Comparison of ENCODE assay signal across 26 mouse cellular contexts in the genomic region with DNA sequence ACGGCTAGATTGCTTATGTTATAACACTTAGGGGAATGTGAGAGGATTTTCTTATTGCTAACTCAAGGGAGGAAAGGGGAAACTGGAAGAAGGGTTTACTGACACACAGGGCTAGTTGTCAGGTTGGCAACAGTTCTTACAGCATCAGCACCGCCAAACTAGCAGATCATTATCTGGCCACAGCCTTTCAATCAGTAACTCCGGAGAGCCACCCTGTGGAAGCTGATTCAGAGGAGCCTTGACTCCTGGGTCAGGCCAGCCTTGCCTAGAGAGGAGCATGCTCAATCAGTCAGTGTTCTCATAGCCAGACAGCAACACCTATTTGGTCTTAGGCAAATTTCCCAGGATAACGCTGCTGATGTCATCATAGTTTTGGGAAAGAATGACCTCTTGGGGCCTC. TPM values are rescaled to one million over a fixed set of nuclear protein-coding genes. Genes with fewer than 3 reads are reported as not detected.
DNase-seq lines count a peak whose midpoint lies in the region; ATAC-seq lines count a peak whose summit lies in the region.
"Had no signal": no experiment of that assay in that cellular context is flagged by ENCODE, and none has a peak within 500 bp of the region (broad histone marks: within the 10 kb centered on the region; RNA-seq: fewer than 3 reads in every experiment).

No protein-coding gene starts in this region.

- no peak overlapping the region for H3K9ac ChIP-seq in kidney, embryonic 15.5 days
- H3K9ac ChIP-seq: embryonic facial prominence, embryonic 13.5 days; forebrain, embryonic 12.5 days; forebrain, postnatal 0 days; heart, embryonic 13.5 days had no signal

- no peak overlapping the region for H3K4me2 ChIP-seq in kidney, embryonic 15.5 days
- H3K4me2 ChIP-seq: embryonic facial prominence, embryonic 13.5 days; forebrain, embryonic 12.5 days; heart, embryonic 13.5 days had no signal

- H3K36me3 ChIP-seq in kidney, embryonic 15.5 days = no peaks in the 10 kb centered on the region
- H3K36me3 ChIP-seq: embryonic facial prominence, embryonic 13.5 days; forebrain, embryonic 12.5 days; heart, embryonic 13.5 days had no signal

- H3K27me3 ChIP-seq in kidney, embryonic 15.5 days = no peaks in the 10 kb centered on the region
- H3K27me3 ChIP-seq: forebrain, embryonic 12.5 days; Patski had no signal

- 76% methylated on average over 4 of the region's 4 CpGs for WGBS in kidney, embryonic 15.5 days

- H3K9me3 ChIP-seq in kidney, embryonic 15.5 days (replicated peaks) = no peaks in the 10 kb centered on the region
- H3K9me3 ChIP-seq: embryonic facial prominence, embryonic 13.5 days; forebrain, embryonic 12.5 days; heart, embryonic 13.5 days had no signal

- no peak overlapping the region for H3K27ac ChIP-seq in kidney, embryonic 15.5 days
- H3K27ac ChIP-seq: embryonic facial prominence, embryonic 13.5 days; forebrain, embryonic 12.5 days; heart, embryonic 13.5 days had no signal

- H3K4me3 ChIP-seq in kidney, embryonic 15.5 days (replicated peaks) = no peak overlapping the region
- H3K4me3 ChIP-seq: embryonic facial prominence, embryonic 13.5 days; forebrain, embryonic 12.5 days; heart, embryonic 13.5 days had no signal

- ATAC-seq in kidney, embryonic 15.5 days (replicated peaks; ENCODE audit: low FRiP score) = no peak
- ATAC-seq: activated CD4-positive, CD25-positive, alpha-beta regulatory T cell, adult 4 months; forebrain, postnatal 0 days; Patski had no signal

- peak; percentile 88 for DNase-seq in kidney, adult 11 months
- peak; percentile 94 for DNase-seq in kidney, adult 9 months
- DNase-seq in kidney, postnatal 10 days = no peak
- peak; percentile 30 for DNase-seq in 416B (ENCODE audit: low read depth)
- peak; percentile 78 to 88 for DNase-seq in kidney, postnatal 36 days
- DNase-seq in layer of hippocampus, postnatal 36 days = no peak
- DNase-seq: adrenal gland, postnatal 14 days; cerebellum, adult 18-20 months; cerebellum, adult 9-11 months; cerebellum, postnatal 36 days; forebrain, postnatal 0 days; gastrocnemius, postnatal 14 days; heart, postnatal 36 days had no signal

- H3K4me1 ChIP-seq in kidney, embryonic 15.5 days = peaks cover 13% of the 10 kb centered on the region; the same call in 1 of the 2 replicates
- H3K4me1 ChIP-seq: forebrain, embryonic 12.5 days; heart, embryonic 13.5 days had no signal

RNA-seq across cellular contexts. Expression of gene Il9, which starts 20.6 kb away (rescaled TPM):
- not detected in 2 replicates for polyA plus RNA-seq in kidney, embryonic 15.5 days (2015; fragmentation: Nextera tagmentation; extraction: Ambion mirVana)
- total RNA-seq in layer of hippocampus, postnatal 36 days (2021) = not detected
- total RNA-seq: adrenal gland, adult 18-20 months; adrenal gland, postnatal 14 days; CH12.LX; forebrain, postnatal 0 days; gastrocnemius, adult 18-20 months; gastrocnemius, postnatal 14 days; heart, adult 8-10 months; heart, postnatal 36 days had no signal
- polyA plus RNA-seq: activated CD4-positive, CD25-positive, alpha-beta regulatory T cell, adult 4 months; embryonic facial prominence, embryonic 13.5 days; forebrain, embryonic 12.5 days; forebrain, postnatal 0 days; gonadal fat pad, adult 2 months; heart, embryonic 13.5 days; heart, postnatal 0 days; hindbrain, embryonic 11.5 days; Patski had no signal

RNA-seq across cellular contexts. Expression of gene Slc25a48, which starts 23.3 kb away (rescaled TPM):
- 0.45 and 0.59 TPM in 2 replicates for polyA plus RNA-seq in kidney, embryonic 15.5 days (2015; fragmentation: Nextera tagmentation; extraction: Ambion mirVana)
- under 1 TPM in 1 of 2 experiments, not detected in 1; 0.10 TPM for total RNA-seq in layer of hippocampus, postnatal 36 days (2021)
- total RNA-seq: CH12.LX; forebrain, postnatal 0 days; gastrocnemius, adult 18-20 months had no signal
- polyA plus RNA-seq: activated CD4-positive, CD25-positive, alpha-beta regulatory T cell, adult 4 months; forebrain, embryonic 12.5 days; heart, postnatal 0 days had no signal

RNA-seq across cellular contexts. Expression of gene Gm3045, which starts 35.1 kb away (rescaled TPM):
- polyA plus RNA-seq in kidney, embryonic 15.5 days (2015; fragmentation: Nextera tagmentation; extraction: Ambion mirVana) = not detected in 2 replicates
- total RNA-seq in layer of hippocampus, postnatal 36 days (2021) = not detected
- total RNA-seq: adrenal gland, adult 18-20 months; adrenal gland, postnatal 14 days; CH12.LX; forebrain, postnatal 0 days; gastrocnemius, adult 18-20 months; gastrocnemius, postnatal 14 days; heart, adult 8-10 months; heart, postnatal 36 days had no signal
- polyA plus RNA-seq: activated CD4-positive, CD25-positive, alpha-beta regulatory T cell, adult 4 months; embryonic facial prominence, embryonic 13.5 days; forebrain, embryonic 12.5 days; forebrain, postnatal 0 days; gonadal fat pad, adult 2 months; heart, embryonic 13.5 days; heart, postnatal 0 days; hindbrain, embryonic 11.5 days; Patski had no signal

Comparison
In these comparisons a context has a peak if more than half of its experiments do, and no peak if none do; other contexts are left out.
1. DNase-seq: peak in kidney, adult 11 months (single experiment), kidney, adult 9 months (single experiment), 416B (single experiment) and kidney, postnatal 36 days (2 of 2); none in kidney, postnatal 10 days (single experiment) and layer of hippocampus, postnatal 36 days (0 of 2).